Mouse (Mus musculus) hindbrain, postnatal 0 days (tissue): ENCODE data around the gene Rnf135. TPM values are rescaled to one million over a fixed set of nuclear protein-coding genes. Genes with fewer than 3 reads are reported as not detected.
A peak's percentile ranks its signal among the peaks of the same experiment; 100 is the strongest.

Source experiments
- ATAC-seq: fragments of 200-750 bp; cut with Nextera tagmentation; 2 replicates; pipeline ENCODE4 v1.8.0; 2017; ENCODE audit warnings: mild to moderate bottlenecking, moderate TSS enrichment, moderate library complexity
- DNase-seq: peaks from one replicate; pipeline ENCODE4 v3.0.0-alpha.2; 2015; ENCODE audit warnings: low spot score
- H3K27ac ChIP-seq: fragments of 300-500 bp; sonication (generic); 2 replicates; pipeline ENCODE4 v1.5.1; 2014; ENCODE audit warnings: mild to moderate bottlenecking
- H3K27me3 ChIP-seq: fragments of 300-500 bp; sonication (generic); 2 replicates; pipeline ENCODE4 v1.6.1; 2014; ENCODE audit warnings: low read length, mixed read lengths; ENCODE audit not compliant: insufficient read depth
- H3K36me3 ChIP-seq: fragments of 300-500 bp; sonication (generic); 2 replicates; pipeline ENCODE4 v1.6.1; 2014; ENCODE audit warnings: low read length, mixed read lengths; ENCODE audit not compliant: insufficient read depth
- H3K4me1 ChIP-seq: fragments of 300-500 bp; sonication (generic); 2 replicates; pipeline ENCODE4 v1.6.1; 2014; ENCODE audit warnings: antibody characterized with exemption, low read length, mixed read lengths; ENCODE audit not compliant: insufficient read depth
- H3K4me2 ChIP-seq: fragments of 300-500 bp; sonication (generic); 2 replicates; pipeline ENCODE4 v1.6.1; 2014; ENCODE audit warnings: low read depth, mild to moderate bottlenecking, low read length, moderate library complexity, mixed read lengths
- H3K4me3 ChIP-seq: fragments of 300-500 bp; sonication (generic); 2 replicates; pipeline ENCODE4 v1.5.1; 2014; ENCODE audit warnings: low read length
- H3K9ac ChIP-seq: fragments of 300-500 bp; sonication (generic); replicated peaks from 2 replicates; pipeline ENCODE4 v1.6.1; 2014; ENCODE audit warnings: mild to moderate bottlenecking, low read length, moderate library complexity, mixed read lengths
- H3K9me3 ChIP-seq: fragments of 300-500 bp; sonication (generic); 2 replicates; pipeline ENCODE4 v1.6.1; 2016; ENCODE audit warnings: low read length, mixed read lengths
- CTCF ChIP-seq: IDR thresholded peaks from 2 replicates; pipeline ENCODE4 v1.5.1; 2016; ENCODE audit warnings: antibody characterized with exemption, control low read depth, low read depth
- WGBS: fragments of 180-500 bp; shearing (Covaris S2); extraction: QIAGEN DNeasy Blood & Tissue Kit; methylation state at CpG from one replicate; pipeline ENCODE4 v1.1.7; 2014; 5-methylcytosine and 5-hydroxymethylcytosine counted together
- polyA plus RNA-seq: library from polyadenylated mRNA; unstranded; fragments of >200 nt; fragmentation: Nextera tagmentation; extraction: Ambion mirVana; gene quantifications from 2 replicates; pipeline ENCODE4 v1.2.1, GENCODE M21; 2015
- total RNA-seq: library from RNA; depleted of rRNA; stranded (reverse); fragments of >200 nt; gene quantifications from 2 replicates; pipeline ENCODE4 v1.2.3, GENCODE M21; 2014

The Rnf135 gene
- total and polyA plus RNA-seq, 2 experiments from 2014 or later: 4.7 to 5.0 TPM

- H3K27ac ChIP-seq: no peak overlapping the region
- ATAC-seq (no peak), DNase-seq (no peak)
- no peaks in the 10 kb centered on the region for H3K36me3 ChIP-seq
- H3K9me3 ChIP-seq: no peaks in the 10 kb centered on the region
- no peak overlapping the region for H3K4me2 ChIP-seq
- WGBS: 93% methylated on average over 2 of the region's 2 CpGs
- H3K27me3 ChIP-seq: no peaks in the 10 kb centered on the region
- no peaks in the 10 kb centered on the region for H3K4me1 ChIP-seq
- H3K9ac ChIP-seq: no peak overlapping the region
- peak; percentile 14; the same call in 1 of the 2 replicates for TF ChIP-seq CTCF
- H3K4me3 ChIP-seq: no peak overlapping the region
Observed at GRCm38 (mm10) chr11:80199773-80200172, 16.1 kb downstream of the Rnf135 start.

DNA sequence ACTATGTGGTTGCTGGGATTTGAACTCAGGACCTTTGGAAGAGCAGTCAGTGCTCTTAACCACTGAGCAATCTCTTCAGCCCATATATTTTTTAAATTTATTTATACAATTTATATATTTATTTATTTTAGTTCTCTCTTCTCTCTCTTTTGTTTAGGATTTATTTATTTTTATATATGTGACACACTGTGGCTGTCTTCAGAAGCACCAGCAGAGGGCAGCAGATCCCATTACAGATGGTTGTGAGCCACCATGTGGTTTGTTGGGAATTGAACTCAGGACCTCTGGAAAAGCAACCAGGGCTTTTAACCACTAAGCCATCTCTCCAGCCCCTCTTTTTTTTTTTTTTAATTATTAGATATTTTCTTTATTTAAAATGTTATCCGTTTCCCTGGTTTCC lies 16.7 kb downstream of the Rnf135 start:
- Histone ChIP-seq H3K27ac (no peak overlapping the region), H3K4me2 (no peak overlapping the region), H3K36me3 (no peaks in the 10 kb centered on the region), H3K9me3 (no peaks in the 10 kb centered on the region), H3K27me3 (no peaks in the 10 kb centered on the region), H3K4me1 (no peaks in the 10 kb centered on the region), H3K9ac (no peak overlapping the region), H3K4me3 (no peak overlapping the region)
- 88% methylated on average over 1 of the region's 1 CpGs for WGBS
- no peak for ATAC-seq
- peak; percentile 50 for TF ChIP-seq CTCF
- DNase-seq: peak; percentile 27

DNA sequence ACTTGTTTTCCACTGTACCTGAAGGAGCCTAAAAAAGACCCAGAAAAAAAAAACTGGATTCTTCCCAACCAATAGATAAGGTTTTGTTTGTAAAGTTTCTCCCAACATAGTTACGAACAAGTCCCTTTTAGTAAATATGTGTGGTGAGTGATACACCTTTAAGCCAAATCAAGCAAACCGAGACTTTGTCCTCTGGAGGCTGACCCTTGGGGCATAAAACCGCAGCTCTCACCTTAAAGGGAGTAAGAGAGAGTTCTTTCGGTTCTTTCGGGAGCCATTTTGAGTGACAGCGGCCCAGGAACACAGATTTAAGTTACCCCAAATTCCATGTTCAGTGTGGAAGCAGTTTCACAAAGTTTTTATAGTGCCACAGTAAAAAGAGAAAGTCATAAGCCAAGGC lies 18.6 kb downstream of the Rnf135 start:
- Histone ChIP-seq H3K36me3 (no peaks in the 10 kb centered on the region), H3K4me1 (no peaks in the 10 kb centered on the region), H3K9me3 (no peaks in the 10 kb centered on the region), H3K4me3 (no peak overlapping the region), H3K4me2 (no peak overlapping the region), H3K9ac (no peak overlapping the region), H3K27ac (no peak overlapping the region), H3K27me3 (no peaks in the 10 kb centered on the region)
- ATAC-seq (no peak), DNase-seq (no peak)
- TF ChIP-seq CTCF: no peak
- 82% methylated on average over 6 of the region's 6 CpGs for WGBS

GRCm38 (mm10) chr11:80204037-80204436 lies 20.4 kb downstream of the Rnf135 start:
- DNase-seq: no peak
- no peak overlapping the region for H3K27ac ChIP-seq
- H3K27me3 ChIP-seq: no peaks in the 10 kb centered on the region
- no peak overlapping the region for H3K9ac ChIP-seq
- no peak overlapping the region for H3K4me3 ChIP-seq
- H3K4me1 ChIP-seq: no peaks in the 10 kb centered on the region
- no peak overlapping the region for H3K4me2 ChIP-seq
- no peaks in the 10 kb centered on the region for H3K36me3 ChIP-seq
- no peak for TF ChIP-seq CTCF
- 73% methylated on average over 3 of the region's 3 CpGs for WGBS
- H3K9me3 ChIP-seq: no peaks in the 10 kb centered on the region
- ATAC-seq: no peak

DNA sequence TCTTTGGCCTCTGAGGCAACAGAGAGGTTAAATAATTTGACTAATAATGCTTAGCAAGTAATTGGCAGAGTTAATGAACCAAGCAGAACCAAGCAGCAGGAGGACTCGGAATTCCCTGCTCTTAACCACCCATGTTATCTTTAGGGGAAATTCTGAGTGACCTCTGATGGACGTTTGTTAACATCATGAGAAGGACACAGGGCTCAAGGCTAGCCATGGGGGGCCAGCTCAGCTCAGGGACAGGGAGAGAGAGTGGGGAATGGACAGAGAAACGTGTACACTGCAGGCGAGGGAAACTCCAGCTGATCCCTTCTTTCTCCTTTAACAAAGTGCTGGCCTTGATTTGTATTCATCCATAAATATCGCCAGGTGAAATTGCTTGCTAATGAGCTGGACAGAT lies 21.3 kb downstream of the Rnf135 start:
- DNase-seq (no peak), ATAC-seq (no peak)
- Histone ChIP-seq H3K4me3 (no peak overlapping the region), H3K27ac (no peak overlapping the region), H3K9me3 (no peaks in the 10 kb centered on the region), H3K4me2 (no peak overlapping the region), H3K4me1 (0 out of 2 replicates have a peak, but pooled peaks cover under 1% of the 10 kb centered on the region), H3K36me3 (no peaks in the 10 kb centered on the region), H3K27me3 (no peaks in the 10 kb centered on the region), H3K9ac (no peak overlapping the region)
- 47% methylated on average over 5 of the region's 5 CpGs for WGBS
- no peak for TF ChIP-seq CTCF

DNA sequence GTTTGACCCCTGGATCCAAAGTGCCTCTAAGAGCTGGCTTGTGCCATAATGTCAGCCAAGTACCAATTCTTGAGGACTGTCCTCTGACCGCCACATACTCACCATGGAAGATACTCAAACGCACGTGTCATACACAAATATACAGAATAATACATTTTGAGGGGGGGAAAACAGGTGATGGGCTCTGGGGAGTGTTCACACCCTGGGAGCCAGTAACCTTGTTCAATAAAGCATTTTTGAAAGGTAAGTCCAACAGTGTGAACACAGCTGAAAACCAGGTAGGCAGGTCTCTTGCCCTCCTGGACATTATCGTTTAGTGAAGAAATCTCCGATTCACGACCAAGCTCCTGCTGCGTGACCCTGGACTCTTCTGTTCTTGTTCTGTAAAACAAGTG lies 24.8 kb downstream of the Rnf135 start:
- Histone ChIP-seq H3K27me3 (no peaks in the 10 kb centered on the region), H3K4me3 (no peak overlapping the region), H3K36me3 (no peaks in the 10 kb centered on the region), H3K9me3 (no peaks in the 10 kb centered on the region), H3K4me2 (0 out of 2 replicates have a peak overlapping the region, but pooled peaks have one; percentile 0), H3K27ac (no peak overlapping the region), H3K4me1 (peaks cover 4% of the 10 kb centered on the region; the same call in 1 of the 2 replicates), H3K9ac (no peak overlapping the region)
- DNase-seq (no peak), ATAC-seq (peak; percentile 46)
- TF ChIP-seq CTCF: no peak
- WGBS: 38% methylated on average over 7 of the region's 7 CpGs

- H3K9me3 ChIP-seq: no peaks in the 10 kb centered on the region
- H3K27me3 ChIP-seq: no peaks in the 10 kb centered on the region
- ATAC-seq: peak; percentile 97
- H3K4me2 ChIP-seq: peak within 1 kb of the TSS; percentile 60
- no peaks in the 10 kb centered on the region for H3K36me3 ChIP-seq
- peak within 1 kb of the TSS; percentile 84 for H3K9ac ChIP-seq
- DNase-seq: peak; percentile 97
- TF ChIP-seq CTCF: peak; percentile 87
- H3K4me1 ChIP-seq: peaks cover 4% of the 10 kb centered on the region; the same call in 1 of the 2 replicates
- peak within 1 kb of the TSS; percentile 67 for H3K4me3 ChIP-seq
- peak within 1 kb of the TSS; percentile 91 for H3K27ac ChIP-seq
- under 1% methylated on average over 76 of the region's 78 CpGs for WGBS
Observed at GRCm38 (mm10) chr11:80208860-80209800, 25.5 kb downstream of the Rnf135 start, which contains the start of gene Rhot1. Rhot1 (plus strand) TSS chr11:80209019.
